Mouse (Mus musculus): Measurements from ENCODE around the gene Sik2.

DNA sequence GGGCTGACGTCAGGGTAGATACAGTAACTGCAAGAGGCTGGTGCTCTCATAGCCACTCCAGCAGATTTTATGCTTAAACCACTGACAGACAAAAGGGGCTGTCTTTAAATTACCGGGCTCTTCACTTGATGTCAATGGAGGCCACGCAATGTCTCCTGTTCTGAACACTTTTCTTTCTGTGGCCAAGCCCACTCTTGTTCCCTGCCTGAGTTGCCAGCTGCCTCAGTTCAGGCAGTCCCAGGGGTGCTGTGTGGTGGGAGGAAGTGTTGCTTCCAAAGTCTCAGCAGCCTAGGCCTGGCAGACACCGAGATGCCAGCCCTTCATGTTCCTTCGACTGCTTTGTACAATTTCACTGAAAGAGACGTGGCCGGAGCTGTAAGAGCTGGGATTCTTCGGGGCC, 124.8 kb downstream of the Sik2 start:
- TF ChIP-seq CTCF (IDR thresholded peaks at IDR 0.05; ENCODE audit: extremely low read depth, insufficient read length, insufficient replicate concordance, low read depth, low read length), result no peak
- TF ChIP-seq POLR2A (IDR thresholded peaks at IDR 0.05; ENCODE audit: low read depth, low read length), result no peak

Measured in small intestine, adult 2 months (tissue).